Mouse (Mus musculus): ENCODE results near the gene Fbln5.

The Fbln5 gene

GRCm38 (mm10) chr12:101762054-101762453 is 56.8 kb downstream of the Fbln5 start:
- no peak for DNase-seq (ENCODE audit: low spot score in 2 of 2)

- no peak for DNase-seq (ENCODE audit: low spot score in 2 of 2)
Measured at GRCm38 (mm10) chr12:101759440-101760045, 59.3 kb downstream of the Fbln5 start.

- no peak for DNase-seq (ENCODE audit: low spot score in 2 of 2)
Measured at GRCm38 (mm10) chr12:101758698-101759097, 60.2 kb downstream of the Fbln5 start.

- DNase-seq (ENCODE audit: low spot score in 2 of 2): no peak
Measured at GRCm38 (mm10) chr12:101742375-101742774, 76.5 kb downstream of the Fbln5 start.

GRCm38 (mm10) chr12:101740486-101740885 is 78.4 kb downstream of the Fbln5 start:
- DNase-seq (ENCODE audit: low spot score in 2 of 2): no peak

- no peak for DNase-seq (ENCODE audit: low spot score in 2 of 2)
Measured at GRCm38 (mm10) chr12:101740045-101740444, 78.8 kb downstream of the Fbln5 start.

GRCm38 (mm10) chr12:101718755-101719150 is 100.1 kb downstream of the Fbln5 start:
- no peak for DNase-seq (ENCODE audit: low spot score in 2 of 2)

GRCm38 (mm10) chr12:101718054-101718754 is 100.7 kb downstream of the Fbln5 start, which contains the start of gene Tc2n:
Tc2n (minus strand) TSS chr12:101718523.
- peak; percentile 49 to 76 for DNase-seq (ENCODE audit: low spot score in 2 of 2)

GRCm38 (mm10) chr12:101699176-101699575 is 119.7 kb downstream of the Fbln5 start:
- no peak for DNase-seq (ENCODE audit: low spot score in 2 of 2)

Measured in spleen, postnatal 4 days (tissue).